Mouse (Mus musculus) inflammation-experienced regulatory T-cells (primary cell): ENCODE measurements around the gene Il19. TPM values are rescaled to one million over a fixed set of nuclear protein-coding genes. Genes with fewer than 3 reads are reported as not detected.

ENCODE experiments used
- polyA plus RNA-seq, 2 experiments: library from polyadenylated mRNA; unstranded; fragments of 100-300 nt; shearing (Covaris generic); gene quantifications; one replicate each; pipeline ENCODE4 v1.2.1; 2017

The Il19 gene
- polyA plus RNA-seq = not detected

DNA sequence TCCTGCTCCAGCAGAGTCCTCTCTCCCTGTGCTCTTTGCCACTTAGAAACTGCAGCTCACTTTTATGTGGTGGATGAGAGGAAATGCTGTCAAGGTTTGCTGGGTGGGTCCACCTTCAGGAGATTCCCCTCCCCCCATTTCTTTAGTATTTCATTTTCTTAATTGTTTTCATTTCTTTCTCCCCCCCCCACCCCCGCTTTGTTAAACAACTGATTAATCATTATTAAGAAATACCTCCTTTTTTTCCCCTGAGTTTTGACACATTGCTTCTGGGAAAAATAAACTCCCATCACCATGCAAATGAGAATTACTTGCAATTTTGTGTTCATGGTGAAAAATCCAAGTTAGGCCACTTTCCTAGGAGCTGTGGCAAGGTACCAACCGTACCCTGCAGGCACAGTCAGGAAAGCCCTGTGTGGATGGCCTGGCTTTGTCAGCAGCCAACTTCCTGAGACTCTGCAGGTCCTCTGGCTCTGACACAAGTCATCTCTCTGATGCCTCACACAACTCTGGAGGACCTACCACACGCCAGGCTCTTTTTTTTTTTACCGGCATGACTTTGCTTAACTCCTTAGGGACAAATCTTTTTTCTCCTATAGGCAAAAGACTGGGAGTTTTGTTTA is at the start of gene Il19:
Gene Il19, minus strand, starts transcription at position 51 of the 623 bp plus-strand sequence.

DNA sequence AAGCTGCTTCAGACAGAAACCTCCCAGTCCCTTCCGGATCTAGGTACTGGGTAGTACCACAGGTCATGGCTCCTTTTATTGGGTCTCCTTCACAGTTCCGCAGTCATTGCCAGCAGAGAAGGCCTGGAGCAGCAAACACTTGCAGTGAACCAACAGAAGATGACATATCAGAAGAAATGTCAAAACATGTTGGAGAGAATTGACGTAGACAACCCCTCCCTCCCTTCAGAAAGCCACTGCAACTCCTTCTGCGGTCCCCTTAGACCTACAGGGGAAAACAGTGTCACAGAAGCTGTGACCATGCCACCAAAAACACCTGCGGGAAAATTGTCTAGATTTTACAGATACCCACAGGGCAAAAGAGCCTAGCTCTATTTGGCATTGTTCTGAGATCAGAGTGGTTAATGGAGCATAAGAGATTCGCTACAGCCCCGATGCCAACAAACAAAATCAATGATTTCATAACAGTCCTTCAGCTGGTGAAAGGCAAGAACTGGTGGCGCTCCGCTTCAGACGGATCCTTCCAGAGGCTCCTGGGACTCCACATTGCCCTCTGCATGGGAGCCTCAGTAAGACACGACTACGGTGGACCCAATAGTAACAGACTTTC is 28.4 kb downstream of the Il19 start, which contains the start of gene Il20:
Gene Il20, minus strand, starts transcription at position 51 of the 610 bp plus-strand sequence.

DNA sequence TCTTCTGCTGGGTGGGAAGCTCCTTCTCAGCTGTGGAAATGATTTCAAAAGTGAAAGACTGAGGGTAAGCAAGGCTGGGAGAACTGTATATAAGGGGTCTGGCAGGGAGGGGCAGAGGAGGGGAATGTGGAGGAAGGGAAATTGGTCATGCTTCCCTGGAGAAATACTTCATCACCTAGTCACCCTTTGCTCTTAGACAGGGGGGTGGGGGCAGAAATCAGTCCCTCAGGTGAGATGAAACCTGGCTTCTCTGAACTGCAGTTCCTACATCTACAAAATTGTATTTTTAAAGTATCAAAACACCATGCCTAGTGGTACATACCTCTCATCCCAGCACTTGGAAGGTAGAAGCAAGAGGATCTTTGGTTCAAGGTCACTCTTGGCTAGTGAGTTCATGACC is 52.6 kb downstream of the Il19 start, which contains the start of gene Il24:
Gene Il24, minus strand, starts transcription at position 101 of the 400 bp plus-strand sequence.

Other genes with a start within 250 kb of the Il19 start
- gene Gm29427, start 224.3 kb downstream of the Il19 start, polyA plus RNA-seq = not detected
- 1 to 10 TPM; 5.1 to 5.6 TPM for gene Yod1, start 222.8 kb downstream of the Il19 start, polyA plus RNA-seq
- gene Pfkfb2, start 210.9 kb downstream of the Il19 start, polyA plus RNA-seq = 10 to 100 TPM in 1 of 2 experiments, 1 to 10 TPM in 1; 6.4 to 10.8 TPM
- under 1 TPM; 0.36 to 0.50 TPM for gene AA986860, start 208.1 kb downstream of the Il19 start, polyA plus RNA-seq
- gene Fcamr, start 139.2 kb downstream of the Il19 start, polyA plus RNA-seq = under 1 TPM; 0.24 to 0.29 TPM
- gene Pigr, start 113.4 kb downstream of the Il19 start, polyA plus RNA-seq = 1 to 10 TPM in 1 of 2 experiments, under 1 TPM in 1; 0.73 to 3.3 TPM
- gene Fcmr, start 74.4 kb downstream of the Il19 start, polyA plus RNA-seq = 10 to 100 TPM in 1 of 2 experiments, 1 to 10 TPM in 1; 8.0 to 29.2 TPM
- not detected for gene Il24, start 52.7 kb downstream of the Il19 start, polyA plus RNA-seq
- not detected for gene Il20, start 28.7 kb downstream of the Il19 start, polyA plus RNA-seq
- gene Il10, start 79.7 kb upstream of the Il19 start, polyA plus RNA-seq = 10 to 100 TPM in 1 of 2 experiments, 1 to 10 TPM in 1; 2.5 to 20.6 TPM
- gene Mapkapk2, start 157.7 kb upstream of the Il19 start, polyA plus RNA-seq = 100 to 1,000 TPM; 127 to 156 TPM
- under 1 TPM; 0.29 to 0.49 TPM for gene Dyrk3, start 198.2 kb upstream of the Il19 start, polyA plus RNA-seq
- 100 to 1,000 TPM in 1 of 2 experiments, 10 to 100 TPM in 1; 73.0 to 104 TPM for gene Eif2d, start 213.1 kb upstream of the Il19 start, polyA plus RNA-seq